Mouse (Mus musculus): ENCODE data around the gene Fchsd2. TPM values are rescaled to one million over a fixed set of nuclear protein-coding genes. Genes with fewer than 3 reads are reported as not detected.

Gene Fchsd2
- polyA plus RNA-seq, 1 experiment from 2014 or later: 20.3 TPM

- WGBS: 0% methylated on average over 21 of the region's 35 CpGs
- Histone ChIP-seq H3K4me1 (peaks cover 25% of the 10 kb centered on the region), H3K9me3 (no peaks in the 10 kb centered on the region), H3K4me3 (peak overlapping the region; percentile 94), H3K27me3 (ENCODE audit: poor library complexity, severe bottlenecking) (no peaks in the 10 kb centered on the region), H3K36me3 (replicated peaks) (peaks cover 28% of the 10 kb centered on the region), H3K27ac (peak overlapping the region; percentile 96)
- DNase-seq (ENCODE audit: extremely low spot score, low spot score): peak; percentile 83
These were observed 16.0 kb downstream of the Fchsd2 start for GRCm38 (mm10) chr7:101108653-101109005.

DNA sequence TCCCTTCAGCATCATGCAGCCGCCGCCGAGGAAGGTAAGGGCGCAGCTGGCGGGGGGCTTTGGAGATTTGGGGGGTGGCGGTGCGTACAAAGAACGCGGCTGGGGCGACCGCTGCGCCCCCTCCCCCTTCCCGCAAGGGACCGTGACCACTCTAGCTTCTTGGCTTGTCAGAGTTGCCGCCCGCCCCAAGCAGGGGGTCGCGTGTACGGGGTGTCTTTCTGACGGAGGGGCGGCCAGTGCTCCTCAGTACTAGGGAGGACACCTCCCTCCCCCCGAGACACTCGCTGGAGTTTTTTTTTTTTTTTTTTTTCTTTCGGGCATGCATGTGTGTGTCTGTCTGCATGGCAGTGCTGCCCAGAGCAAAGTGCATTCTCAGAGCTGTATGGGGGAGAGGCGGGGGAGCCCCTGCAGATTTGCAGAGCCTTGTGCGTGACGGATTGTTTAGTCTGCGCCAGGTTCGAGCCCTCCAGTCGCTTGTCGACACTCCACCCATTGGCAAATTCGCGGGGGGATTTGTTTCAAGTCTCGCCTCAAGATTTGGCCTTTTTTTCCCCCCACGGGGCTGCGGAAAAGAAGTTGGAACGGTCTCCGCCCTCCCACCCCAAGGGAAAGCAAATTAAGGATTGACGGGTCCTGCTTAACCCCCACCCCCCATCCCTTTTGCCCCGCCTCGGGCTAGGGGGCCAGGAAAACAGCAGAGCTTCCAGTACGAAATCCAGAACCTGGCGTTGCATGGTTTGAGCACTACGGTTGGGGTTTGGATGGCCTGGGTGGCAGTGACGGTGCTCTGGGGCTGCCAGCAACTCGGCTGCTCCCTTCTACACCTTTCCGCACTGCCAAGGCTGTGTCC, 16.6 kb downstream of the Fchsd2 start:
- no peaks in the 10 kb centered on the region for H3K27me3 ChIP-seq (ENCODE audit: poor library complexity, severe bottlenecking)
- no peaks in the 10 kb centered on the region for H3K9me3 ChIP-seq
- WGBS: under 1% methylated on average over 47 of the region's 47 CpGs
- peak overlapping the region; percentile 96 for H3K27ac ChIP-seq
- H3K36me3 ChIP-seq (replicated peaks): peaks cover 34% of the 10 kb centered on the region
- H3K4me1 ChIP-seq: peaks cover 25% of the 10 kb centered on the region
- peak overlapping the region; percentile 94 for H3K4me3 ChIP-seq
- DNase-seq (ENCODE audit: extremely low spot score, low spot score): peak; percentile 61

GRCm38 (mm10) chr7:101109856-101110350, 17.2 kb downstream of the Fchsd2 start:
- H3K27me3 ChIP-seq (ENCODE audit: poor library complexity, severe bottlenecking): no peaks in the 10 kb centered on the region
- peak; percentile 22 for DNase-seq (ENCODE audit: extremely low spot score, low spot score)
- peak overlapping the region; percentile 96 for H3K27ac ChIP-seq
- peak overlapping the region; percentile 94 for H3K4me3 ChIP-seq
- H3K9me3 ChIP-seq: no peaks in the 10 kb centered on the region
- 9% methylated on average over 8 of the region's 8 CpGs for WGBS
- H3K36me3 ChIP-seq (replicated peaks): peaks cover 41% of the 10 kb centered on the region
- peaks cover 25% of the 10 kb centered on the region for H3K4me1 ChIP-seq

DNA sequence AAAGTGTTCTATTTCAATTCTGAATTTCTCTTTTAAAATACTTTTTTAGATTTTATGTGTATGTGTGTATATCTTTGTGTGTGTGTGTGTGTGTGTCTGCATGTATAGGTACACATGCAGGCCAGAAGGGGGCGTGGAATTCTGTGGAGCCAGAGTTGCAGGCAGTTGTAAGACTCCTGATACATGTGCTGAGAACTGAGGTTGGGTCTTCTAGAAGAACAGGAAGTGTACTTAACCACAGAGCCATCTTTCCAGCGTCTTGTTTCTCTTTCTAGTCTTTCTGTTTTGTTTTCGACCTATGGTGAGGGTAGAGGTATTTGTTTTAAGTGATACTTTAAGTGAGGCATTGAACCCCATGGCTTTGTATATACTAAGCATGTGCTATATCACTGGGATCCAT, 20.7 kb downstream of the Fchsd2 start:
- peaks cover 76% of the 10 kb centered on the region for H3K36me3 ChIP-seq (replicated peaks)
- 86% methylated on average over 3 of the region's 3 CpGs for WGBS
- H3K27ac ChIP-seq: no peak overlapping the region

DNA sequence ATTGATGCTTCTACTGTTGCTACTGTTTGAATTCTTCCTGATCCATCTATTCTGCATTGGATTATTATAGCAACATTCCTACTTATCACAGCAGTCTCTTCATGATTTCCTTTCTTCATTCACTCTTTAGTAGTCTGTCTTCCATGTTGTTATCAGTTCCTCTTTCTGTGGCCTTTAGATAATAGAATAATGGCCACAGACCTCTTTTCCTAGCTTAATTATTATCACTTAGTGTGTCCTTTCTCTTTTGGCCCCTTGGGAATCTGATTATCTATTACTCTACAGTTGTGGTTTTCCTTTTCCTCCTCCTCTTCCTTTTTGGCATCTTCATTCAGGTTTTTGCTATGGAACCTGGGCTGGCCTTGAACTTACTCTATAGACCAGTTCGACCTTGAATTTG, 21.7 kb downstream of the Fchsd2 start:
- DNase-seq (ENCODE audit: extremely low spot score, low spot score): no peak
- peaks cover 84% of the 10 kb centered on the region for H3K36me3 ChIP-seq (replicated peaks)
- no peaks in the 10 kb centered on the region for H3K27me3 ChIP-seq (ENCODE audit: poor library complexity, severe bottlenecking)
- H3K4me3 ChIP-seq: no peak overlapping the region
- peaks cover 11% of the 10 kb centered on the region for H3K4me1 ChIP-seq
- WGBS: 97% methylated on average over 1 of the region's 1 CpGs
- no peak overlapping the region for H3K27ac ChIP-seq
- H3K9me3 ChIP-seq: no peaks in the 10 kb centered on the region

More for the DNA sequence above, 20.7 kb downstream of the Fchsd2 start:
- Histone ChIP-seq H3K27me3 (ENCODE audit: poor library complexity, severe bottlenecking) (no peaks in the 10 kb centered on the region), H3K9me3 (no peaks in the 10 kb centered on the region), H3K4me1 (peaks cover 11% of the 10 kb centered on the region), H3K4me3 (no peak overlapping the region)
- no peak for DNase-seq (ENCODE audit: extremely low spot score, low spot score)

- no peak for DNase-seq (ENCODE audit: extremely low spot score, low spot score)
- H3K27me3 ChIP-seq (ENCODE audit: poor library complexity, severe bottlenecking): no peaks in the 10 kb centered on the region
- peaks cover 73% of the 10 kb centered on the region for H3K36me3 ChIP-seq (replicated peaks)
- no peak overlapping the region for H3K27ac ChIP-seq
- no peaks in the 10 kb centered on the region for H3K9me3 ChIP-seq
- no peak overlapping the region for H3K4me3 ChIP-seq
- no peaks in the 10 kb centered on the region for H3K4me1 ChIP-seq
- WGBS: 93% methylated on average over 7 of the region's 7 CpGs
These were observed 26.7 kb downstream of the Fchsd2 start for GRCm38 (mm10) chr7:101119391-101119790.

GRCm38 (mm10) chr7:101123579-101124347, 31.1 kb downstream of the Fchsd2 start:
- 87% methylated on average over 6 of the region's 6 CpGs for WGBS
- Histone ChIP-seq H3K4me1 (no peaks in the 10 kb centered on the region), H3K4me3 (no peak overlapping the region), H3K9me3 (no peaks in the 10 kb centered on the region), H3K27ac (no peak overlapping the region), H3K27me3 (ENCODE audit: poor library complexity, severe bottlenecking) (no peaks in the 10 kb centered on the region), H3K36me3 (replicated peaks) (peaks cover 33% of the 10 kb centered on the region)
- no peak for DNase-seq (ENCODE audit: extremely low spot score, low spot score)

DNA sequence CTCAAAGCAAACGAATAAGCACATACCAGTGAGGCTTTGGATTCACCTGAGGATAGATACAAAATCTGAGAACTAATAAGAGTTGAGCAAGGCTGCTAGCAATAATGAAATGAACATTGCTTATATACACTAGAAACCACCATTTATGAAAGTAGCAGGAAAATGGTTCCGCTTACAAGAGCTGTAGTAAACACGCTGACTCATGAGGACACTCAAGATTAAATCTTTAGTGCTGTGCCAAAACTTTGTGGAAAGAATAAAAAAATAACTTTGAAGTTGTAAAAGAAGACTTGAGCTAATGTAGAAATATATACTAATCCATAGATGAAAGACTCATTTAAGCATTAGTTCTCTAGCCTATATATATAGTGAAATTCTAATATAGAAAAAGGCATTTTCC, 35.1 kb downstream of the Fchsd2 start:
- H3K27ac ChIP-seq: no peak overlapping the region
- no peaks in the 10 kb centered on the region for H3K9me3 ChIP-seq
- peaks cover 7% of the 10 kb centered on the region for H3K36me3 ChIP-seq (replicated peaks)
- 97% methylated on average over 3 of the region's 3 CpGs for WGBS
- H3K4me1 ChIP-seq: no peaks in the 10 kb centered on the region
- no peak overlapping the region for H3K4me3 ChIP-seq
- no peaks in the 10 kb centered on the region for H3K27me3 ChIP-seq (ENCODE audit: poor library complexity, severe bottlenecking)
- no peak for DNase-seq (ENCODE audit: extremely low spot score, low spot score)

- Histone ChIP-seq H3K27me3 (ENCODE audit: poor library complexity, severe bottlenecking) (no peaks in the 10 kb centered on the region), H3K9me3 (no peaks in the 10 kb centered on the region), H3K4me3 (no peak overlapping the region), H3K27ac (no peak overlapping the region), H3K4me1 (no peaks in the 10 kb centered on the region), H3K36me3 (replicated peaks) (peaks cover 7% of the 10 kb centered on the region)
- no peak for DNase-seq (ENCODE audit: extremely low spot score, low spot score)
- WGBS: 86% methylated on average over 4 of the region's 4 CpGs
These were observed 35.9 kb downstream of the Fchsd2 start for GRCm38 (mm10) chr7:101128536-101128935.

DNA sequence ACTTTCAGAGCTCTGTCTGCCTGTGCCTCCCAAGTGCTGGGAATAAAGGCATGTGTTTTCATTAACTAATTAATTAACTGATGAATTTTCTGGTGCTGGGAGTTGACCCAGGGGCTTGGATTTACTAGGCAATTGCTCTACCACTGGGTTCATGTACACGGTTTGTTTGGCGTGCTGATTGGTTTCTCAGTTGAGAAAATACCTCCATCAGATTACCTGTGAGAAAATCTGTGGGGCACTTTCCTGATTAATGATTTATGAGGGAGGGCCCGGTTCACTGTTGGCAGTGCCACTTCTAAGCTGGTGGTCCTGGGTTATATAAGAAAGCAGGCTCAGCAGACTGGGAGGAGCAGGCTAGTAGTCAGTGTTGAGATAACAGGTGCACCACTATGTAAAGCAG, 38.0 kb downstream of the Fchsd2 start:
- Histone ChIP-seq H3K9me3 (no peaks in the 10 kb centered on the region), H3K36me3 (replicated peaks) (peaks cover 11% of the 10 kb centered on the region), H3K27me3 (ENCODE audit: poor library complexity, severe bottlenecking) (no peaks in the 10 kb centered on the region), H3K4me3 (no peak overlapping the region), H3K27ac (no peak overlapping the region), H3K4me1 (no peaks in the 10 kb centered on the region)
- no peak for DNase-seq (ENCODE audit: extremely low spot score, low spot score)
- WGBS: 87% methylated on average over 3 of the region's 3 CpGs

DNA sequence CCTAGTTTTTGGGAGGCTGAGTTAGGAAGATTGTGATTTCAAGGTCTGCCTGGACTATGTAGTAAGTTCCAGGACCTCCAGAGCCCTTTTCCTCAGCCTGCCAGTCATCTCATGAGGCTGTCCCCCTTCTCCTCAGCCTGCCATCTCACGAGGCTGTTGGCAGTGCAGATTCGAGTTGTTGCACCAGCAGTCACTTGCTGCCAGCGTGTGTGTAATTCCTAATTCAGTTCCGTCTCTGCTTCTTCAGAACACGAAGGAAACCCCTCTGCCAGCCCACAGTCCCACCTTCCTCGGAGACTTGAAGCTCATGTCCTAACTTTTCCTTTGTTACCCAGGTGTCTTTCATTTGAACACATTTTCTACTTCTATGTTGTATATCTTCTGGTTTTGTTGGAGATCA, 38.6 kb downstream of the Fchsd2 start:
- DNase-seq (ENCODE audit: extremely low spot score, low spot score): no peak
- no peak overlapping the region for H3K27ac ChIP-seq
- H3K4me1 ChIP-seq: no peaks in the 10 kb centered on the region
- H3K9me3 ChIP-seq: no peaks in the 10 kb centered on the region
- H3K36me3 ChIP-seq (replicated peaks): peaks cover 11% of the 10 kb centered on the region
- WGBS: 82% methylated on average over 6 of the region's 6 CpGs
- no peak overlapping the region for H3K4me3 ChIP-seq
- H3K27me3 ChIP-seq (ENCODE audit: poor library complexity, severe bottlenecking): no peaks in the 10 kb centered on the region

DNA sequence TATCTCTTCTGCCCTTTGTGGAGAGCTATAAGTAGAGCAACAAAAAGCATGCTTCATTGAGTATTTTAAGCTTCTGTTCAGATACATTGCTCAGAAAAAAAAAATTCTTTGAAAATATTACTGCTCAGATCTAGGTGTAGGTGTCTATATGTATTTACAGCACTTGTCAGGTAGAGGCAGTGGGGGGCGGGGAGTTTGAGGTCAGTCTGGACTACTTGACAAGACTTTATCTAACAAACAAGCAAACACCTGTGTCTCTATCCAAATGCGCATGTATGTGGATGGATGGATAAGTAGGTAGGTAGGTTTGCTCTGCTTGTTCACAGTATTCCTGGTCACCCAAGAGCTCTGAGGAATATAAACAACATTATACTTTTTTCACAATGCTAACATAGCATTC, 40.9 kb downstream of the Fchsd2 start:
- no peaks in the 10 kb centered on the region for H3K9me3 ChIP-seq
- no peaks in the 10 kb centered on the region for H3K27me3 ChIP-seq (ENCODE audit: poor library complexity, severe bottlenecking)
- no peak overlapping the region for H3K4me3 ChIP-seq
- no peaks in the 10 kb centered on the region for H3K4me1 ChIP-seq
- peaks cover 10% of the 10 kb centered on the region for H3K36me3 ChIP-seq (replicated peaks)
- H3K27ac ChIP-seq: no peak overlapping the region
- 93% methylated on average over 2 of the region's 2 CpGs for WGBS
- no peak for DNase-seq (ENCODE audit: extremely low spot score, low spot score)

DNA sequence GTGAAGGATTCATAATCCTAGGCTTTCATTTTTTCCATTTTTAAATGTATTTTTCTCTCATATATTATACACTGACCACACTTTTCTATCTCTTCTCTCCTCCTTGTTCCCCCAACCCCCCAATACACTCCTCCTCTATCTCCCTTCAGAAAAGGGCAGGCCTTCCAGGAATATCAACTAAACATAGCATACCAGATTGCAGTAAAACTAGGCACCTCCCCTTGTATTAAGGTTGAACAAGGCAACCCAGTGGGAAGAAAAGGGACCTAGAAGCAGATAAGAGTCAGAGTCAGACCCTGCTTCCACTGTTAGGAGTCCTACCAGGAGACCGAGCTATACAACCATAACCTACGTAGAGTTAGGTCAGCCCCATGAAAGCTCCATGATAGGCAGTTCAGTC, 41.5 kb downstream of the Fchsd2 start:
- no peaks in the 10 kb centered on the region for H3K9me3 ChIP-seq
- no peak overlapping the region for H3K4me3 ChIP-seq
- WGBS: 95% methylated on average over 2 of the region's 2 CpGs
- H3K27me3 ChIP-seq (ENCODE audit: poor library complexity, severe bottlenecking): no peaks in the 10 kb centered on the region
- H3K27ac ChIP-seq: no peak overlapping the region
- H3K4me1 ChIP-seq: no peaks in the 10 kb centered on the region
- no peak for DNase-seq (ENCODE audit: extremely low spot score, low spot score)
- peaks cover 6% of the 10 kb centered on the region; the same call in 1 of the 2 replicates for H3K36me3 ChIP-seq (replicated peaks)

All from forebrain, embryonic 10.5 days (tissue).